Mouse (Mus musculus) MEL (cell line): ENCODE data around the gene Syt3.

Experiments used
- CTCF ChIP-seq, 3 experiments: IDR thresholded peaks in 2 of 3; conservative IDR thresholded peaks in 1 of 3; 2 replicates each; pipeline ENCODE4 v1.5.1; 2011 to 2012; ENCODE audit warnings: low read length in 3 of 3, low read depth in 2 of 3, mild to moderate bottlenecking in 2 of 3, improper control_type of control experiment in 1 of 3, inconsistent platforms in 1 of 3, mixed read lengths in 1 of 3, moderate library complexity in 1 of 3; ENCODE audit not compliant: control insufficient read depth in 1 of 3, insufficient read depth in 1 of 3, poor library complexity in 1 of 3, severe bottlenecking in 1 of 3
- EP300 ChIP-seq, 2 experiments: IDR thresholded peaks; 2 replicates each; pipeline ENCODE4 v1.6.1; 2011; ENCODE audit warnings: improper control_type of control experiment in 2 of 2, low read length in 2 of 2, low read depth in 1 of 2, mild to moderate bottlenecking in 1 of 2
- GATA1 ChIP-seq: IDR thresholded peaks from 2 replicates; pipeline ENCODE4 v1.6.1; 2011; ENCODE audit warnings: low read depth, low read length, improper control_type of control experiment
- POLR2A ChIP-seq, 2 experiments: IDR thresholded peaks; 2 replicates each; pipeline ENCODE4 v1.6.1; 2011 to 2012; ENCODE audit warnings: low read length in 2 of 2, mild to moderate bottlenecking in 2 of 2, control low read depth in 1 of 2, improper control_type of control experiment in 1 of 2, low read depth in 1 of 2, moderate library complexity in 1 of 2; ENCODE audit not compliant: control insufficient read depth in 1 of 2, insufficient read depth in 1 of 2, poor library complexity in 1 of 2
- TAL1 ChIP-seq: IDR thresholded peaks from 2 replicates; pipeline ENCODE4 v1.6.1; 2012; ENCODE audit warnings: mild to moderate bottlenecking, inconsistent platforms, low read length, moderate library complexity, mixed read lengths
- TCF12 ChIP-seq: IDR thresholded peaks from 2 replicates; pipeline ENCODE4 v1.6.1; 2014; ENCODE audit warnings: low read depth, mild to moderate bottlenecking, inconsistent platforms, low read length, improper control_type of control experiment, moderate library complexity
- UBTF ChIP-seq: IDR thresholded peaks from 2 replicates; pipeline ENCODE4 v1.6.1; 2012; ENCODE audit warnings: low read depth, mild to moderate bottlenecking, inconsistent platforms, low read length, improper control_type of control experiment, moderate library complexity, borderline replicate concordance; ENCODE audit not compliant: insufficient read depth
- USF1 ChIP-seq: IDR thresholded peaks from 2 replicates; pipeline ENCODE4 v1.6.1; 2014; ENCODE audit warnings: low read depth, mild to moderate bottlenecking, inconsistent platforms, low read length, improper control_type of control experiment, moderate library complexity

DNA sequence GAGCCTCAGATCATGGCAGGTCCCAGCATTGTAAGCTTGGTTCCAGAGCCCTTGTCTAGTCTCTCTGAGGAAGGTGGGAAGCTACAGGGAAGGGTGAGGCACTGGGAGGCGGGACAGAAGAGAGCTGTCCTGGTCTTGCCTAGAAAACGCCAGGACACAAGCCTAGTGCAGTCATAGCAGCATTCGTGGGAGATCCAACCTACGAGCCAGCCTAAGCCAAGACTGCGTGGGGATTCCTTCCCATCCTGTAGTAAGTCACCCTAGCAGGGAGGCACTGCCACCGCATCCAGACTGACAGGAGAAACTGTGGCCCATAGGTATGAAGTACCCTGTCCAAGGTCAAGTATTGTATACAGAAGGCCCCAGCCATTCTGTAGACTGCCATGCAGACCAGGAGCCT lies 48.6 kb downstream of the Syt3 start:
- TF ChIP-seq CTCF (IDR thresholded peaks at IDR 0.05 in 2 of 3, conservative IDR thresholded peaks at IDR 0.05 in 1 of 3; ENCODE audit: control insufficient read depth in 1 of 3, insufficient read depth in 1 of 3, low read depth in 2 of 3, low read length in 3 of 3, poor library complexity in 1 of 3, severe bottlenecking in 1 of 3) (no peak), TAL1 (no peak), UBTF (no peak), POLR2A (IDR thresholded peaks at IDR 0.05; ENCODE audit: control insufficient read depth in 1 of 2, insufficient read depth in 1 of 2, low read depth in 1 of 2, low read length in 2 of 2, poor library complexity in 1 of 2) (no peak), TCF12 (no peak), EP300 (IDR thresholded peaks at IDR 0.05; ENCODE audit: low read depth in 1 of 2, low read length in 2 of 2) (no peak), USF1 (no peak), GATA1 (no peak)
